Mouse (Mus musculus) neural tube, embryonic 13.5 days (tissue): ENCODE measurements at regions not wholly inside any gene's neighbourhood (a gene's known extent, or its start where the extent isn't known, plus 50 kb on each side); places are given as distances from the start of the nearest gene placed in this dataset. TPM values are rescaled to one million over a fixed set of nuclear protein-coding genes. Genes with fewer than 3 reads are reported as not detected.

Source experiments
- ATAC-seq: fragments of 200-750 bp; cut with Nextera tagmentation; 2 replicates; pipeline ENCODE4 v1.8.0; 2017; ENCODE audit warnings: low read depth, mild to moderate bottlenecking, moderate TSS enrichment, moderate library complexity
- H3K27ac ChIP-seq: fragments of 300-500 bp; sonication (generic); replicated peaks from 2 replicates; pipeline ENCODE4 v1.5.1; 2015; ENCODE audit warnings: moderate library complexity, mild to moderate bottlenecking, inconsistent platforms
- H3K27me3 ChIP-seq: fragments of 300-500 bp; sonication (generic); 2 replicates; pipeline ENCODE4 v1.6.1; 2015; ENCODE audit warnings: mild to moderate bottlenecking, inconsistent platforms
- H3K36me3 ChIP-seq: fragments of 300-500 bp; sonication (generic); 2 replicates; pipeline ENCODE4 v1.6.1; 2015; ENCODE audit warnings: mild to moderate bottlenecking, inconsistent platforms
- H3K4me1 ChIP-seq: fragments of 300-500 bp; sonication (generic); replicated peaks from 2 replicates; pipeline ENCODE4 v1.6.1; 2015; ENCODE audit warnings: inconsistent platforms
- H3K4me2 ChIP-seq: fragments of 300-500 bp; sonication (generic); 2 replicates; pipeline ENCODE4 v1.6.1; 2015; ENCODE audit warnings: inconsistent platforms, mild to moderate bottlenecking, moderate library complexity
- H3K4me3 ChIP-seq: fragments of 300-500 bp; sonication (generic); 2 replicates; pipeline ENCODE4 v1.5.1; 2015; ENCODE audit warnings: mild to moderate bottlenecking, inconsistent platforms
- H3K9ac ChIP-seq: fragments of 300-500 bp; sonication (generic); 2 replicates; pipeline ENCODE4 v1.6.1; 2015; ENCODE audit warnings: moderate library complexity, mild to moderate bottlenecking, inconsistent platforms
- H3K9me3 ChIP-seq: fragments of 300-500 bp; sonication (generic); 2 replicates; pipeline ENCODE4 v1.6.1; 2016; ENCODE audit warnings: inconsistent platforms
- WGBS: fragments of 180-500 bp; shearing (Covaris S2); methylation state at CpG from one replicate; pipeline ENCODE4 v1.1.7; 2015; 5-methylcytosine and 5-hydroxymethylcytosine counted together
- microRNA-seq: library from miRNA; unstranded; fragments of <30 nt; microRNA quantifications from one replicate; pipeline ENCODE4, GENCODE M21; 2016

- no peaks in the 10 kb centered on the region for H3K27me3 ChIP-seq
- no peak overlapping the region for H3K27ac ChIP-seq
- H3K4me3 ChIP-seq = no peak overlapping the region
- no peak for ATAC-seq
- H3K9me3 ChIP-seq = no peaks in the 10 kb centered on the region
- WGBS = 54% methylated on average over 1 of the region's 1 CpGs
- H3K36me3 ChIP-seq = no peaks in the 10 kb centered on the region
- no peaks in the 10 kb centered on the region for H3K4me1 ChIP-seq
- H3K4me2 ChIP-seq = no peak overlapping the region
- no peak overlapping the region for H3K9ac ChIP-seq
Measured at GRCm38 (mm10) chr11:37367971-37368370, 132.2 kb upstream of the Tenm2 start.

GRCm38 (mm10) chr11:37364430-37364829, 128.7 kb upstream of the Tenm2 start:
- no peak overlapping the region for H3K4me3 ChIP-seq
- H3K27me3 ChIP-seq = no peaks in the 10 kb centered on the region
- no peaks in the 10 kb centered on the region for H3K4me1 ChIP-seq
- H3K4me2 ChIP-seq = no peak overlapping the region
- H3K9me3 ChIP-seq = no peaks in the 10 kb centered on the region
- H3K27ac ChIP-seq = no peak overlapping the region
- ATAC-seq = no peak
- 92% methylated on average over 2 of the region's 2 CpGs for WGBS
- no peaks in the 10 kb centered on the region for H3K36me3 ChIP-seq
- H3K9ac ChIP-seq = no peak overlapping the region

- no peaks in the 10 kb centered on the region for H3K4me1 ChIP-seq
- ATAC-seq = no peak
- H3K4me2 ChIP-seq = no peak overlapping the region
- H3K9ac ChIP-seq = no peak overlapping the region
- H3K36me3 ChIP-seq = no peaks in the 10 kb centered on the region
- H3K27ac ChIP-seq = no peak overlapping the region
- no peaks in the 10 kb centered on the region for H3K27me3 ChIP-seq
- WGBS = 40% methylated on average over 2 of the region's 2 CpGs
- H3K4me3 ChIP-seq = no peak overlapping the region
- no peaks in the 10 kb centered on the region for H3K9me3 ChIP-seq
Measured at GRCm38 (mm10) chr11:37355074-37355473, 119.3 kb upstream of the Tenm2 start.

- ATAC-seq = no peak
- H3K4me3 ChIP-seq = no peak overlapping the region
- H3K36me3 ChIP-seq = no peaks in the 10 kb centered on the region
- H3K27me3 ChIP-seq = no peaks in the 10 kb centered on the region
- no peaks in the 10 kb centered on the region for H3K4me1 ChIP-seq
- H3K9ac ChIP-seq = no peak overlapping the region
- WGBS = 74% methylated on average over 2 of the region's 2 CpGs
- H3K9me3 ChIP-seq = no peaks in the 10 kb centered on the region
- no peak overlapping the region for H3K4me2 ChIP-seq
- H3K27ac ChIP-seq = no peak overlapping the region
Measured at GRCm38 (mm10) chr11:37309691-37310090, 73.9 kb upstream of the Tenm2 start.

GRCm38 (mm10) chr11:37306656-37307055, 70.9 kb upstream of the Tenm2 start:
- Histone ChIP-seq H3K4me1 (no peaks in the 10 kb centered on the region), H3K36me3 (no peaks in the 10 kb centered on the region), H3K4me3 (no peak overlapping the region), H3K4me2 (no peak overlapping the region), H3K27me3 (no peaks in the 10 kb centered on the region), H3K9ac (no peak overlapping the region), H3K27ac (no peak overlapping the region), H3K9me3 (no peaks in the 10 kb centered on the region)
- 76% methylated on average over 2 of the region's 2 CpGs for WGBS
- no peak for ATAC-seq

Small RNAs in the stretch of these regions (microRNA-seq; reads per million reads assigned to microRNA genes)
- gene Gm25693 = not detected
